Mouse (Mus musculus) cerebellum, adult 2 months (tissue): ENCODE data around the gene Zfp704. TPM values are rescaled to one million over a fixed set of nuclear protein-coding genes. Genes with fewer than 3 reads are reported as not detected.

Source experiments
- DNase-seq, 2 experiments: peaks; one replicate each; pipeline ENCODE4 v3.0.0; 2021
- H3K27ac ChIP-seq: fragments of 200-500 bp; 2 replicates; pipeline ENCODE4 v1.5.1; 2012; ENCODE audit warnings: low read length, control low read depth, inconsistent platforms; ENCODE audit not compliant: insufficient read depth
- H3K27me3 ChIP-seq: fragments of 200-500 bp; 2 replicates; pipeline ENCODE4 v1.6.1; 2012; ENCODE audit warnings: inconsistent platforms, mild to moderate bottlenecking, low read length, moderate library complexity; ENCODE audit not compliant: control insufficient read depth, insufficient read depth
- H3K4me1 ChIP-seq: fragments of 200-500 bp; 2 replicates; pipeline ENCODE4 v1.6.1; 2011; ENCODE audit warnings: low read length; ENCODE audit not compliant: control insufficient read depth, insufficient read depth
- H3K4me3 ChIP-seq: fragments of 200-500 bp; replicated peaks from 2 replicates; pipeline ENCODE3; 2011; ENCODE audit warnings: mild to moderate bottlenecking, low read depth, low read length, control low read depth; ENCODE audit not compliant: insufficient read depth
- CTCF ChIP-seq: fragments of 200-500 bp; IDR thresholded peaks from 2 replicates; pipeline ENCODE4 v1.5.1; 2011; ENCODE audit warnings: low read depth, mild to moderate bottlenecking, control low read depth, low read length, moderate library complexity, borderline replicate concordance; ENCODE audit not compliant: insufficient read depth
- POLR2A ChIP-seq: fragments of 200-500 bp; IDR thresholded peaks from 2 replicates; pipeline ENCODE4 v1.6.1; 2011; ENCODE audit warnings: low read length, control low read depth, borderline replicate concordance; ENCODE audit not compliant: insufficient read depth
- WGBS: fragments of 180-500 bp; shearing (Covaris S2); methylation state at CpG from one replicate; pipeline ENCODE4 v1.1.7; 2018; 5-methylcytosine and 5-hydroxymethylcytosine counted together
- polyA plus RNA-seq: library from polyadenylated mRNA; depleted of rRNA; stranded (reverse); fragments of >200 nt; gene quantifications from 2 replicates; pipeline ENCODE4 v1.2.3, GENCODE M21; 2012

Gene Zfp704
- polyA plus RNA-seq, 1 experiment: 13.1 TPM

- Histone ChIP-seq H3K27ac (no peak overlapping the region), H3K4me1 (no peaks in the 10 kb centered on the region), H3K4me3 (no peak overlapping the region), H3K27me3 (no peaks in the 10 kb centered on the region)
- TF ChIP-seq CTCF (no peak), POLR2A (no peak)
- 92% methylated on average over 2 of the region's 2 CpGs for WGBS
- no peak for DNase-seq
Measured at GRCm38 (mm10) chr3:9443476-9443875, 166.4 kb downstream of the Zfp704 start.

GRCm38 (mm10) chr3:9441566-9442540, 168.0 kb downstream of the Zfp704 start:
- Histone ChIP-seq H3K4me1 (peaks cover 4% of the 10 kb centered on the region), H3K4me3 (no peak overlapping the region), H3K27me3 (no peaks in the 10 kb centered on the region), H3K27ac (no peak overlapping the region)
- no peak for TF ChIP-seq CTCF
- no peak for TF ChIP-seq POLR2A
- DNase-seq: no peak
- WGBS: 88% methylated on average over 27 of the region's 27 CpGs

GRCm38 (mm10) chr3:9440466-9440865, 169.4 kb downstream of the Zfp704 start:
- no peak overlapping the region for H3K4me3 ChIP-seq
- no peak for DNase-seq
- no peak for TF ChIP-seq CTCF
- TF ChIP-seq POLR2A: no peak
- no peak overlapping the region for H3K27ac ChIP-seq
- H3K4me1 ChIP-seq: peaks cover 8% of the 10 kb centered on the region
- H3K27me3 ChIP-seq: no peaks in the 10 kb centered on the region
- WGBS: 72% methylated on average over 6 of the region's 6 CpGs

- 91% methylated on average over 11 of the region's 11 CpGs for WGBS
- no peak overlapping the region for H3K4me3 ChIP-seq
- no peak overlapping the region for H3K27ac ChIP-seq
- H3K27me3 ChIP-seq: no peaks in the 10 kb centered on the region
- TF ChIP-seq CTCF: no peak
- TF ChIP-seq POLR2A: no peak
- DNase-seq: no peak
- peaks cover 8% of the 10 kb centered on the region for H3K4me1 ChIP-seq
Measured at GRCm38 (mm10) chr3:9439619-9440286, 170.1 kb downstream of the Zfp704 start.

DNA sequence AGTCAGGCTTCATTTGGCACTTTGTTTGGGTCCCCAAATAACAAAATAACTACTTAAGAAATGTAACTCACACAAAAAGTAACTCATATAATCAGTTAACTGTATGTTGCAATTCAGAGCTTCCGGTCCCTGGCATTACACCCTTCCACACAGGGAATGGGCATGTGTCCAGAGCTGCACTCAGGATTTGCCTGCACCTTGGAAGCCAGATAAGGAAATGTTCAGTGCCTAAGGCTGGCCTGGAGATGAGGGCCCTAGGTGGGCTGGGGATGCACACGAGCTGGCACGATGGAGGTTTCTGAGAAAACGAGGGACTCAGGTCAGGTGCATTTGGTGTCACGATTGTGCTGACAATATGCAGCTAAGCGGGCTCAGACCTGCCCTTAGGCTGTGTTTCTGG, 173.6 kb downstream of the Zfp704 start:
- Histone ChIP-seq H3K4me1 (peaks cover 8% of the 10 kb centered on the region), H3K27ac (no peak overlapping the region), H3K27me3 (no peaks in the 10 kb centered on the region), H3K4me3 (no peak overlapping the region)
- DNase-seq: peak in 1 of 2 experiments; percentile 34
- TF ChIP-seq CTCF (no peak), POLR2A (no peak)
- 39% methylated on average over 6 of the region's 6 CpGs for WGBS

- H3K4me1 ChIP-seq: peaks cover 8% of the 10 kb centered on the region
- H3K27ac ChIP-seq: no peak overlapping the region
- DNase-seq: no peak
- no peak overlapping the region for H3K4me3 ChIP-seq
- H3K27me3 ChIP-seq: no peaks in the 10 kb centered on the region
- WGBS: 94% methylated on average over 14 of the region's 14 CpGs
- TF ChIP-seq CTCF (no peak), POLR2A (no peak)
Measured at GRCm38 (mm10) chr3:9434394-9435175, 175.3 kb downstream of the Zfp704 start.

DNA sequence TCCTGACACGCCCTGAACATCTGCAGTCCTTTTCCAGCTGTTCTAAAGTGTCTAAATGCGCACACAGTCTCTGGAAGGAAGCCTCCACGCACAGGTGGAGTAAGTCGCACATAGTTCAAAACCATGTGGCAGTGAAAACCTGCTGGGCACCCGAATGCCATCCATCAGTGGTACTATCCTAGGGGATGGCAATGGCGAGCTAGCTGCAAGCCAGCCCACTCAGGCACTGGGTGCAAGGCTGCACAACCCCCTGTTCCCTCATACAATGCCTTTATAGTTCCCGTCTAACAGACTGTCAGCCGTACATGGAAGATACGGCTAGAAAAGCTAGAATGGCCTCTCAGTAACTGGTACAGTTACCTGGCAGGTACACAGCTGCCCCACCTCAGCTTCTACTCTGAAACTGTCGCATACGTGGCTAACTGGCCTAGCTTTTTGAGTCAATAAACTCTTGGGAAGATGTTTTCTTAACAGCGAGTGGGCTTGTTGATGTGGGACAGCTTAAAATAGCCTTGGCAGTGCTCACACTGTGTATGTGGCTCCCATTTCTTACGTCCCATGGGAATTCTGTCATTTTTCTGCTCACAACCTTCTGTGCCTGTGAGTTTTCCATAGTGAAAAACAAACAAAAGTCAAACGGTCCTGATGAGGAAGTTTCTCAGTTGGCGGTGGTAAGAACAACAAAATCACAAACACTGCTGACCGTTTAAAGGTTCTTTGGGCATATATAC, 176.9 kb downstream of the Zfp704 start:
- no peak overlapping the region for H3K27ac ChIP-seq
- no peak overlapping the region for H3K4me3 ChIP-seq
- no peaks in the 10 kb centered on the region for H3K27me3 ChIP-seq
- H3K4me1 ChIP-seq: peaks cover 7% of the 10 kb centered on the region
- WGBS: 89% methylated on average over 16 of the region's 16 CpGs
- TF ChIP-seq POLR2A (no peak), CTCF (no peak)
- DNase-seq: no peak
